Mouse (Mus musculus) limb, embryonic 13.5 days (tissue): ENCODE measurements around the gene Rfc1. TPM values are rescaled to one million over a fixed set of nuclear protein-coding genes. Genes with fewer than 3 reads are reported as not detected.
"Not testable (repeated sequence)": the region's sequence is repeated elsewhere in the genome, so short reads cannot be mapped to it uniquely, and the experiment has no call there.

Experiments used
- ATAC-seq: fragments of 200-750 bp; cut with Nextera tagmentation; 2 replicates; pipeline ENCODE4 v1.8.0; 2017; ENCODE audit warnings: low read depth, moderate number of reproducible peaks, moderate TSS enrichment; ENCODE audit not compliant: low FRiP score
- H3K27ac ChIP-seq: fragments of 300-500 bp; sonication (generic); 2 replicates; pipeline ENCODE4 v1.5.1; 2015; ENCODE audit warnings: inconsistent platforms, mild to moderate bottlenecking, moderate library complexity
- H3K27me3 ChIP-seq: fragments of 300-500 bp; sonication (generic); 2 replicates; pipeline ENCODE4 v1.6.1; 2015; ENCODE audit warnings: mild to moderate bottlenecking, inconsistent platforms
- H3K36me3 ChIP-seq: fragments of 300-500 bp; sonication (generic); 2 replicates; pipeline ENCODE4 v1.6.1; 2015; ENCODE audit warnings: inconsistent platforms, mild to moderate bottlenecking, moderate library complexity
- H3K4me1 ChIP-seq: fragments of 300-500 bp; sonication (generic); 2 replicates; pipeline ENCODE4 v1.6.1; 2015; ENCODE audit warnings: inconsistent platforms
- H3K4me2 ChIP-seq: fragments of 300-500 bp; sonication (generic); replicated peaks from 2 replicates; pipeline ENCODE4 v1.6.1; 2015; ENCODE audit warnings: inconsistent platforms, mild to moderate bottlenecking, moderate library complexity
- H3K4me3 ChIP-seq: fragments of 300-500 bp; sonication (generic); 2 replicates; pipeline ENCODE4 v1.5.1; 2015; ENCODE audit warnings: moderate library complexity, mild to moderate bottlenecking, inconsistent platforms
- H3K9ac ChIP-seq: fragments of 300-500 bp; sonication (generic); 2 replicates; pipeline ENCODE4 v1.6.1; 2015; ENCODE audit warnings: mild to moderate bottlenecking, inconsistent platforms
- H3K9me3 ChIP-seq: fragments of 300-500 bp; sonication (generic); 2 replicates; pipeline ENCODE4 v1.6.1; 2016; ENCODE audit warnings: inconsistent platforms
- WGBS: fragments of 180-500 bp; shearing (Covaris S2); methylation state at CpG from one replicate; pipeline ENCODE4 v1.1.7; 2015; 5-methylcytosine and 5-hydroxymethylcytosine counted together
- polyA plus RNA-seq: library from polyadenylated mRNA; unstranded; fragments of >200 nt; fragmentation: Nextera tagmentation; extraction: Ambion mirVana; gene quantifications from 2 replicates; pipeline ENCODE4 v1.2.1, GENCODE M21; 2015

Rfc1 gene
- polyA plus RNA-seq, 1 experiment from 2014 or later, result 120 TPM

DNA sequence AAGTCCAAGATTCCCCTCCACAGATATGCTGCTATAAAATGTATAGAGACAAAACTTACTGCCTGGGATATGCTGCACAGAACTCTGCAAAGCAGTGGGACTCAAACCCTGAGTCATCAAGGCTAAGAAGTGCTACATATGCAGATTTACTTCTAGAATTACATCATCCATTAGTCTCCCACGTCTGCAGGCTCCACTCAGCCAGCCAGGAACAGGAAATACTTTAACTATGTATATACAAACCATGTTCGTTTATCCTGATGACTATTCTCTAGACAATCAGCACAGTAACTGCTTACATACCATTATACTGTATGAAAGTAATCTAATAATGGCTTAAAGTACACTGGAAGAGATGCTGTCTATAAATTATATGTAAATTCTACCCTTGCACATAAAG is 41.2 kb downstream of the Rfc1 start:
- Histone ChIP-seq H3K27ac (no peak overlapping the region), H3K9me3 (no peaks in the 10 kb centered on the region), H3K27me3 (no peaks in the 10 kb centered on the region), H3K36me3 (peaks cover 67% of the 10 kb centered on the region), H3K4me2 (no peak overlapping the region), H3K9ac (no peak overlapping the region), H3K4me1 (no peaks in the 10 kb centered on the region), H3K4me3 (no peak overlapping the region)
- WGBS, result 63% methylated on average over 2 of the region's 2 CpGs
- ATAC-seq, result no peak

DNA sequence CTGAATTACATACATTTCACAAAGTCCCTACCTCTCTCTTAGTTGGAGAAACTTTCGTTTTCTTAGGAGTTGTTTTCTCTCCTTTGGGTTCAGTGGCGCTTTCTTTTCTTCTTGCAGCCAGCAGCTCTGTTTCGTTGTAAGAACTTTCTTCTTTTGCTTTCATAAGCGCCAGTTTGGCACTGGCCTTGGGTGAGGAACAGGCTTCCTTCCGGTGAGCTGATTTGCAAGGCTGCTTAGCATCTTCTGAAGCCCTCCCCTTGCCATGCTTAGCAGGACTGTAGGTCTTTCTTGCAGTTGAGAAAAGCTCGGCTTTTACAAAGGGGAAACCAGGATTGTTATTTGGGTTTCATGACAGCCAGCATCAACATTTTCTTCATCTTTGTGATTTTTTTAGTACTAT is 41.8 kb downstream of the Rfc1 start:
- Histone ChIP-seq H3K36me3 (peaks cover 69% of the 10 kb centered on the region), H3K4me2 (no peak overlapping the region), H3K9ac (no peak overlapping the region), H3K9me3 (no peaks in the 10 kb centered on the region), H3K4me1 (no peaks in the 10 kb centered on the region), H3K27ac (no peak overlapping the region), H3K4me3 (no peak overlapping the region), H3K27me3 (no peaks in the 10 kb centered on the region)
- no peak for ATAC-seq
- WGBS, result 92% methylated on average over 6 of the region's 6 CpGs

GRCm38 (mm10) chr5:65289009-65289408 is 46.5 kb downstream of the Rfc1 start:
- H3K4me3 ChIP-seq, H3K4me2 ChIP-seq, H3K4me1 ChIP-seq, H3K27ac ChIP-seq, H3K9ac ChIP-seq, ATAC-seq, H3K9me3 ChIP-seq, H3K27me3 ChIP-seq: not testable (repeated sequence)
- WGBS, result 84% methylated on average over 8 of the region's 8 CpGs
- H3K36me3 ChIP-seq, result peaks cover 82% of the 10 kb centered on the region

DNA sequence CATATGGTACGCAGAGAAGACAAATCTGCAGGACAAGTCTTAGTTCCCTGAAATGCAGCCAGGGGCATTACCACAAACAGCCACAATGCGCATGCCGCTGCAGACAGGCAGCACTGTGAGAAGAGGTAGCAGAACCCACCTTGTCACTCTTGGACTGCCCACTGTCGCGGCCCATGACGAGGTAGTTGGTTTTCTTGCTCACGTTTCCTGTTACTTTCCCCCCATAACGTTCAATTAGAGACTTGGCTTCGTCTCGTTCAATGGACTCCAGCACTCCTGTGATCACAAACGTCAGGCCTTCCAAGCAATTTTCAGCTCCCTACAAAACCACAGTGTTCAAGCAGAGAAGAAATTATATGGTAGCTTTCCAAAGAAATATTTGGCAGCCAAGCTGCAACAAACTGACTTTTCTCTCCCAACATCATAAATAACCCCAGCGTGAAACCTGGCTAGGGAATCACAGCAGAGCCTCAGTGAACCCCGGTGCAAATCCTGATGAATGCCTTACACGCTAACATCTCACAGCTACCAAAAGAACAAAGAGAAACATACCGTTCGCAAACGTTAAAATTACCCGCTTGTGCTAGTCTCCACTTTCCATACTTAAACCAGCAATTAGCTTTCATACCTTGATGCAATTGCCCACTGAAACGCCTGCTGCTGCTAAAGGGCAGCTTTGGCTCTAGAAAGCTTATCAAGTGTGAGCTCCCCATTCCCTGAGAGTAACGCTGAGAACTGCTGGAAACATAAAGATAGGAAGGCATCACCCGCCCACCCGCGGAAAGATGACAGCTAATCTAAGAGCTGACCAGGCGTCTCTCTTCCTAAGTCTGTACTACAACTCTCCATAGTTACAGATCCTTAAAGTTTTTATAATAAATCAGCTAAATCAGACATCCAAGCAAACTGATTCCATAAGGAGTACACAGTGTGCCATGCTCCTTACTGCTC is 47.4 kb downstream of the Rfc1 start:
- Histone ChIP-seq H3K4me1 (no peaks in the 10 kb centered on the region), H3K9me3 (no peaks in the 10 kb centered on the region), H3K4me3 (no peak overlapping the region), H3K27me3 (no peaks in the 10 kb centered on the region), H3K36me3 (peaks cover 79% of the 10 kb centered on the region), H3K27ac (no peak overlapping the region; the same call in 1 of the 2 replicates), H3K9ac (no peak overlapping the region), H3K4me2 (no peak overlapping the region)
- WGBS, result 85% methylated on average over 24 of the region's 24 CpGs
- no peak for ATAC-seq

- no peaks in the 10 kb centered on the region for H3K27me3 ChIP-seq
- H3K36me3 ChIP-seq, result peaks cover 69% of the 10 kb centered on the region
- no peak overlapping the region for H3K9ac ChIP-seq
- no peak overlapping the region for H3K4me2 ChIP-seq
- H3K27ac ChIP-seq, result no peak overlapping the region
- no peak overlapping the region for H3K4me3 ChIP-seq
- ATAC-seq, result no peak
- WGBS, result 89% methylated on average over 3 of the region's 3 CpGs
- no peaks in the 10 kb centered on the region for H3K9me3 ChIP-seq
- H3K4me1 ChIP-seq, result no peaks in the 10 kb centered on the region
Observed at GRCm38 (mm10) chr5:65284171-65284570, 51.3 kb downstream of the Rfc1 start.

GRCm38 (mm10) chr5:65281216-65281615 is 54.3 kb downstream of the Rfc1 start:
- WGBS, result 87% methylated on average over 3 of the region's 3 CpGs
- no peak for ATAC-seq
- Histone ChIP-seq H3K27me3 (no peaks in the 10 kb centered on the region), H3K4me3 (no peak overlapping the region), H3K9ac (no peak overlapping the region), H3K4me1 (no peaks in the 10 kb centered on the region), H3K36me3 (peaks cover 72% of the 10 kb centered on the region), H3K9me3 (no peaks in the 10 kb centered on the region), H3K4me2 (no peak overlapping the region), H3K27ac (no peak overlapping the region)

GRCm38 (mm10) chr5:65279133-65279651 is 56.3 kb downstream of the Rfc1 start:
- H3K27ac ChIP-seq, result no peak overlapping the region
- WGBS, result 93% methylated on average over 6 of the region's 6 CpGs
- no peak overlapping the region for H3K9ac ChIP-seq
- ATAC-seq, result no peak
- H3K4me1 ChIP-seq, result no peaks in the 10 kb centered on the region
- H3K9me3 ChIP-seq, result no peaks in the 10 kb centered on the region
- H3K4me3 ChIP-seq, result no peak overlapping the region
- H3K4me2 ChIP-seq, result no peak overlapping the region
- H3K27me3 ChIP-seq, result no peaks in the 10 kb centered on the region
- peaks cover 71% of the 10 kb centered on the region for H3K36me3 ChIP-seq

GRCm38 (mm10) chr5:65273966-65274365 is 61.5 kb downstream of the Rfc1 start:
- Histone ChIP-seq H3K9ac (no peak overlapping the region), H3K36me3 (peaks cover 88% of the 10 kb centered on the region), H3K4me2 (no peak overlapping the region), H3K4me3 (no peak overlapping the region), H3K27me3 (no peaks in the 10 kb centered on the region), H3K27ac (no peak overlapping the region), H3K9me3 (no peaks in the 10 kb centered on the region), H3K4me1 (no peaks in the 10 kb centered on the region)
- WGBS, result 92% methylated on average over 3 of the region's 3 CpGs
- no peak for ATAC-seq

DNA sequence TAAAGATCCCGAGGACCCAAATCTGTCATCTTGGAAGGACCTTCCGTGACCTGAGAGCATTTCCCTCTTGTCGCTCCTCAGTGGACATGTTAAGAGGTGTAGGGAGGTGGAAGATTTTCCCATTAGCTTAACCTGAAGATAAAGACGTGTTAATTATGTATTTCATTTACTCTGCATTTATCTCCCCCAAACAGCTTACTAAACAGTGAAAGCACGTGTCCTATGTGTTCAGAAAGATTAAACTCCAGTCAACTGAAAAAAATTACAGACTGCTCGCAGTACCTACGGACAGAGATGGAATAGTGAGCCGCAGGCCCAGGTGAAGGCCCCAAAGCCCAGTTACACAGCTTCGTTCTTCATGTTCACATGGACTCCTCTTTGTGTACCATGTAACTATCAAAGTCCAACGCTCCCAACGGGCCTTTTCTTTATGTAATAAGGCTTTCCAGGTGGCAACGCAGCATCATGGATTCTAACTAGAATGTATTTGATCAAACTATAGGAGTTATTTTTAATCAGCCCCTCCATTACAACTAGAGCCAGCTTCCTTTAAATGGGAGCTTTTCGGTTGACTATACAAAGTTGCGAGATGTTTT is 77.5 kb downstream of the Rfc1 start:
- Histone ChIP-seq H3K36me3 (peaks cover 89% of the 10 kb centered on the region), H3K4me3 (no peak overlapping the region), H3K9ac (no peak overlapping the region), H3K27ac (no peak overlapping the region), H3K27me3 (no peaks in the 10 kb centered on the region), H3K9me3 (no peaks in the 10 kb centered on the region), H3K4me2 (no peak overlapping the region), H3K4me1 (no peaks in the 10 kb centered on the region)
- 94% methylated on average over 14 of the region's 14 CpGs for WGBS
- no peak for ATAC-seq

- no peaks in the 10 kb centered on the region for H3K9me3 ChIP-seq
- no peaks in the 10 kb centered on the region for H3K27me3 ChIP-seq
- 79% methylated on average over 7 of the region's 7 CpGs for WGBS
- no peaks in the 10 kb centered on the region for H3K4me1 ChIP-seq
- no peak overlapping the region for H3K4me2 ChIP-seq
- no peak overlapping the region for H3K27ac ChIP-seq
- no peak overlapping the region for H3K4me3 ChIP-seq
- 0 out of 2 replicates have a peak overlapping the region, but pooled peaks have one; percentile 8 for H3K9ac ChIP-seq
- ATAC-seq, result no peak
- peaks cover 40% of the 10 kb centered on the region for H3K36me3 ChIP-seq
Observed at GRCm38 (mm10) chr5:65250185-65250855, 85.2 kb downstream of the Rfc1 start.

DNA sequence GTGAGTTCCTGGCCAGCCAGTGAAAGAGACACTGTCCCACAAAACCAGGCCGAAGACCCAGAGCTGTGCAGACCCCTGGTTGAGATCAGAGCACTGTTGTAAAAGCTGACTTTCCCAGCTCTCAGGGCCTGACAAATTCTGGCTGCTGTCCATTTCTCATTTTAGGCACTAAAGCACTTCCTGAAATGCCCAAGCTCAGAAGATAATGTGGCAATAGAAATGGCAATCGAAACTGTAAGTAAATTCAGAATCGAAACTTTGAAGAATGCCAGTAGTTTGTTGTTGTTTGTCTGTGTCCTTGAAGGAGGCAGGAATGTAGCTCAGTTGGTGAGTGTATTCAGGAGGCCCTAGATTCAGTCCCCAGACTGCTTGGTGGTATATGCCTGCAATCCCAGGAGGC is 88.2 kb downstream of the Rfc1 start:
- no peaks in the 10 kb centered on the region for H3K4me1 ChIP-seq
- peaks cover 27% of the 10 kb centered on the region for H3K36me3 ChIP-seq
- H3K27ac ChIP-seq, result no peak overlapping the region
- no peak overlapping the region for H3K4me3 ChIP-seq
- no peak for ATAC-seq
- no peaks in the 10 kb centered on the region for H3K9me3 ChIP-seq
- H3K9ac ChIP-seq, result no peak overlapping the region
- no peak overlapping the region for H3K4me2 ChIP-seq
- no peaks in the 10 kb centered on the region for H3K27me3 ChIP-seq
- WGBS, result 88% methylated on average over 3 of the region's 3 CpGs

- Histone ChIP-seq H3K9ac (no peak overlapping the region), H3K27ac (no peak overlapping the region), H3K4me1 (peaks cover 4% of the 10 kb centered on the region; the same call in 1 of the 2 replicates), H3K4me2 (no peak overlapping the region), H3K27me3 (no peaks in the 10 kb centered on the region), H3K4me3 (no peak overlapping the region), H3K9me3 (no peaks in the 10 kb centered on the region), H3K36me3 (peaks cover 24% of the 10 kb centered on the region)
- 0 out of 2 replicates have a peak, but pooled peaks have one; percentile 44 for ATAC-seq
- WGBS, result 56% methylated on average over 5 of the region's 5 CpGs
Observed at GRCm38 (mm10) chr5:65242740-65243139, 92.7 kb downstream of the Rfc1 start.
